Mouse (Mus musculus) CH12.LX (cell line): ENCODE data around the gene Napa. TPM values are rescaled to one million over a fixed set of nuclear protein-coding genes. Genes with fewer than 3 reads are reported as not detected.
A peak's percentile ranks its signal among the peaks of the same experiment; 100 is the strongest.

Experiments
- DNase-seq: peaks from one replicate; pipeline ENCODE4 v3.0.0-alpha.2; 2013; ENCODE audit errors: extremely low read depth
- H3K27ac ChIP-seq: 2 replicates; pipeline ENCODE4 v1.5.1; 2012; ENCODE audit warnings: low read depth, mild to moderate bottlenecking, control low read depth, moderate library complexity; ENCODE audit not compliant: insufficient read depth
- H3K27me3 ChIP-seq: replicated peaks from 2 replicates; pipeline ENCODE3; 2012; ENCODE audit warnings: inconsistent platforms
- H3K36me3 ChIP-seq, 2 experiments: replicated peaks in 1 of 2; 2 replicates each; pipeline versions ENCODE3 to v1.6.1; 2012; ENCODE audit warnings: inconsistent platforms in 1 of 2, low read length in 1 of 2, mild to moderate bottlenecking in 1 of 2, mixed read lengths in 1 of 2, moderate library complexity in 1 of 2; ENCODE audit not compliant: control insufficient read depth in 1 of 2, insufficient read depth in 1 of 2
- H3K4me1 ChIP-seq, 2 experiments: 2 replicates each; pipeline ENCODE4 v1.6.1; 2012; ENCODE audit warnings: inconsistent platforms in 1 of 2, moderate library complexity in 1 of 2; ENCODE audit not compliant: insufficient read depth in 2 of 2, control insufficient read depth in 1 of 2
- H3K4me2 ChIP-seq: 2 replicates; pipeline ENCODE4 v1.6.1; 2012; ENCODE audit warnings: low read depth, mild to moderate bottlenecking, control low read depth; ENCODE audit not compliant: poor library complexity, insufficient read depth, severe bottlenecking
- H3K4me3 ChIP-seq, 3 experiments: fragments of 150-350 bp in 1 of 3; sonication (generic) in 1 of 3; replicated peaks in 1 of 3; 2 replicates each; pipeline versions ENCODE3 to v1.5.1; 2011 to 2012; ENCODE audit warnings: low read depth in 2 of 3, low read length in 2 of 3, mild to moderate bottlenecking in 2 of 3, moderate library complexity in 2 of 3, control low read depth in 1 of 3, improper control_type of control experiment in 1 of 3, inconsistent platforms in 1 of 3, mixed read lengths in 1 of 3; ENCODE audit not compliant: poor library complexity in 1 of 3
- H3K79me2 ChIP-seq: replicated peaks from 2 replicates; pipeline ENCODE4 v1.6.1; 2012; ENCODE audit warnings: mild to moderate bottlenecking, moderate library complexity; ENCODE audit not compliant: control insufficient read depth, poor library complexity, insufficient read depth, severe bottlenecking; ENCODE audit errors: extremely low read depth
- H3K9ac ChIP-seq: 2 replicates; pipeline ENCODE4 v1.6.1; 2012; ENCODE audit warnings: low read depth, mild to moderate bottlenecking, control low read depth, moderate library complexity; ENCODE audit not compliant: insufficient read depth
- H3K9me3 ChIP-seq: replicated peaks from 2 replicates; pipeline ENCODE3; 2012; ENCODE audit warnings: low read length, inconsistent platforms, mixed read lengths
- BHLHE40 ChIP-seq: IDR thresholded peaks from 2 replicates; pipeline ENCODE4 v1.6.1; 2011; ENCODE audit warnings: mild to moderate bottlenecking, low read depth, low read length, improper control_type of control experiment
- CHD1 ChIP-seq: IDR thresholded peaks from 2 replicates; pipeline ENCODE4 v1.6.1; 2012; ENCODE audit warnings: low read depth, low read length, improper control_type of control experiment, inconsistent platforms
- CHD2 ChIP-seq: IDR thresholded peaks from 2 replicates; pipeline ENCODE4 v1.6.1; 2011; ENCODE audit warnings: low read length, improper control_type of control experiment
- CTCF ChIP-seq, 2 experiments: IDR thresholded peaks in 1 of 2; conservative IDR thresholded peaks in 1 of 2; 2 replicates each; pipeline ENCODE4 v1.5.1; 2011 to 2012; ENCODE audit warnings: low read depth in 2 of 2, low read length in 2 of 2, improper control_type of control experiment in 1 of 2, inconsistent platforms in 1 of 2, mild to moderate bottlenecking in 1 of 2, moderate library complexity in 1 of 2
- E2F4 ChIP-seq: IDR thresholded peaks from 2 replicates; pipeline ENCODE4 v1.6.1; 2011; ENCODE audit warnings: low read depth, low read length, improper control_type of control experiment; ENCODE audit not compliant: insufficient replicate concordance
- ELF1 ChIP-seq: IDR thresholded peaks from 2 replicates; pipeline ENCODE4 v1.6.1; 2014; ENCODE audit warnings: low read depth, mild to moderate bottlenecking, inconsistent platforms, low read length, improper control_type of control experiment
- EP300 ChIP-seq: IDR thresholded peaks from 2 replicates; pipeline ENCODE4 v1.6.1; 2011; ENCODE audit warnings: low read length, improper control_type of control experiment
- ETS1 ChIP-seq: conservative IDR thresholded peaks from 2 replicates; pipeline ENCODE4 v1.6.1; 2012; ENCODE audit warnings: low read depth, mild to moderate bottlenecking, inconsistent platforms, low read length, improper control_type of control experiment, moderate library complexity
- HCFC1 ChIP-seq: IDR thresholded peaks from 2 replicates; pipeline ENCODE4 v1.6.1; 2012; ENCODE audit warnings: low read depth, mild to moderate bottlenecking, inconsistent platforms, low read length, improper control_type of control experiment
- IRF4 ChIP-seq: IDR thresholded peaks from 2 replicates; pipeline ENCODE4 v1.6.1; 2014; ENCODE audit warnings: low read depth, mild to moderate bottlenecking, inconsistent platforms, low read length, improper control_type of control experiment
- JUN ChIP-seq: IDR thresholded peaks from 2 replicates; pipeline ENCODE4 v1.6.1; 2011; ENCODE audit warnings: low read depth, mild to moderate bottlenecking, low read length, improper control_type of control experiment, moderate library complexity; ENCODE audit not compliant: insufficient read depth
- JUND ChIP-seq: conservative IDR thresholded peaks from 2 replicates; pipeline ENCODE4 v1.6.1; 2011; ENCODE audit warnings: low read depth, low read length, improper control_type of control experiment
- KAT2A ChIP-seq: IDR thresholded peaks from 2 replicates; pipeline ENCODE4 v1.6.1; 2012; ENCODE audit warnings: low read length, improper control_type of control experiment, inconsistent platforms; ENCODE audit not compliant: insufficient replicate concordance
- MAFK ChIP-seq: IDR thresholded peaks from 2 replicates; pipeline ENCODE4 v1.6.1; 2011; ENCODE audit warnings: low read length, improper control_type of control experiment; ENCODE audit not compliant: insufficient replicate concordance
- MAX ChIP-seq: IDR thresholded peaks from 2 replicates; pipeline ENCODE4 v1.6.1; 2011; ENCODE audit warnings: low read length, improper control_type of control experiment
- MAZ ChIP-seq: IDR thresholded peaks from 2 replicates; pipeline ENCODE4 v1.6.1; 2012; ENCODE audit warnings: low read depth, mild to moderate bottlenecking, inconsistent platforms, low read length, improper control_type of control experiment, moderate library complexity
- MEF2A ChIP-seq: IDR thresholded peaks from 2 replicates; pipeline ENCODE4 v1.6.1; 2014; ENCODE audit warnings: low read depth, mild to moderate bottlenecking, inconsistent platforms, low read length, improper control_type of control experiment, borderline replicate concordance
- MXI1 ChIP-seq: IDR thresholded peaks from 2 replicates; pipeline ENCODE4 v1.6.1; 2011; ENCODE audit warnings: mild to moderate bottlenecking, low read depth, low read length, improper control_type of control experiment
- MYC ChIP-seq: IDR thresholded peaks from 2 replicates; pipeline ENCODE4 v1.6.1; 2011; ENCODE audit warnings: low read depth, mild to moderate bottlenecking, improper control_type of control experiment, low read length
- NELFE ChIP-seq: IDR thresholded peaks from 2 replicates; pipeline ENCODE4 v1.6.1; 2011; ENCODE audit warnings: low read depth, low read length, improper control_type of control experiment
- RAD21 ChIP-seq: IDR thresholded peaks from 2 replicates; pipeline ENCODE4 v1.6.1; 2011; ENCODE audit warnings: low read depth, mild to moderate bottlenecking, low read length, improper control_type of control experiment, moderate library complexity
- RCOR1 ChIP-seq: conservative IDR thresholded peaks from 2 replicates; pipeline ENCODE4 v1.6.1; 2012; ENCODE audit warnings: low read depth, mild to moderate bottlenecking, inconsistent platforms, low read length, improper control_type of control experiment
- SIN3A ChIP-seq: IDR thresholded peaks from 2 replicates; pipeline ENCODE4 v1.6.1; 2012; ENCODE audit warnings: low read length, improper control_type of control experiment, inconsistent platforms
- SMC3 ChIP-seq: IDR thresholded peaks from 2 replicates; pipeline ENCODE4 v1.6.1; 2011; ENCODE audit warnings: low read depth, low read length, improper control_type of control experiment
- TBP ChIP-seq: conservative IDR thresholded peaks from 2 replicates; pipeline ENCODE4 v1.6.1; 2011; ENCODE audit warnings: low read depth, low read length, improper control_type of control experiment
- TCF12 ChIP-seq: IDR thresholded peaks from 2 replicates; pipeline ENCODE4 v1.6.1; 2014; ENCODE audit warnings: low read depth, mild to moderate bottlenecking, inconsistent platforms, low read length, improper control_type of control experiment
- UBTF ChIP-seq: IDR thresholded peaks from 2 replicates; pipeline ENCODE4 v1.6.1; 2012; ENCODE audit warnings: low read depth, mild to moderate bottlenecking, inconsistent platforms, low read length, improper control_type of control experiment, moderate library complexity
- USF2 ChIP-seq: conservative IDR thresholded peaks from 2 replicates; pipeline ENCODE4 v1.6.1; 2011; ENCODE audit warnings: low read depth, low read length, improper control_type of control experiment
- ZKSCAN1 ChIP-seq: IDR thresholded peaks from 2 replicates; pipeline ENCODE4 v1.6.1; 2012; ENCODE audit warnings: low read depth, inconsistent platforms, low read length, improper control_type of control experiment, borderline replicate concordance
- ZNF384 ChIP-seq: IDR thresholded peaks from 2 replicates; pipeline ENCODE4 v1.6.1; 2012; ENCODE audit warnings: low read depth, low read length, improper control_type of control experiment, inconsistent platforms
- dilution Hi-C: fragments of 300-500 bp; cut with MboI; formaldehyde crosslinking; loops from 2 replicates; pipeline ENCODE4 v1.14.3; 2020; ENCODE audit warnings: low sequenced_read_pairs; ENCODE audit not compliant: extremely low pct_unique_long_range_greater_than_20kb, extremely low pct_ligation_motif_present
- in situ Hi-C: fragments of 300-500 bp; cut with MboI; formaldehyde crosslinking; loops from 3 replicates; pipeline ENCODE4 v1.14.3; 2019; ENCODE audit warnings: low sequenced_read_pairs, low pct_ligation_motif_present, low pct_unique_long_range_greater_than_20kb, mixed read lengths
- polyA plus RNA-seq: library from polyadenylated mRNA; unstranded; fragments of >175 nt; gene quantifications from 2 replicates; pipeline ENCODE4 v1.2.1, GENCODE M21; 2012; ENCODE audit warnings: low read depth; ENCODE audit not compliant: insufficient read length
- total RNA-seq, 2 experiments: library from RNA; depleted of rRNA; stranded (reverse); fragments of 300-350 nt in 1 of 2; fragments of >200 nt in 1 of 2; gene quantifications; 2 replicates each; pipeline ENCODE4 v1.2.3; 2012 to 2014

Gene Napa
- total and polyA plus RNA-seq, 3 experiments, result 84.8 to 112 (median 106) TPM

DNA sequence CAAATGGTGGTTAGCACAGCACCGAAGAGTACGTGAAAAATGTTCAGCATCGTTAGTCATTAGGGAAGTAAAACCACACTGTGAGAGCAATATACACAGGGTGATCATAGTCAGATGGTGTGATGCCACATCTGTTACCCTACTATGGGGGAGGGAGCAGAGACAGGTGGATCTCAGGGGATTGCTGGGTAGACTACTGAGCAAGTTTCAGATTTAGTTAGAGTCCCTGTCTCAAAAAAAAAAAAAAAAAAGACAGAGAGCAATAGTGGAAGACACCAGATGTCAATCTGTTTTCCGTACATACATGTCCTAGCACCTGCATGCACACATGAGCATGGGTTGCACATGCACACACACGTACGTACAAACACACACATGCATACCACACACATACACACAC is 42.6 kb upstream of the Napa start:
- Histone ChIP-seq H3K27me3 (no peaks in the 10 kb centered on the region), H3K9me3 (peaks cover 4% of the 10 kb centered on the region), H3K4me1 (peaks cover 15 to 53% of the 10 kb centered on the region in 2 experiments), H3K4me2 (peak overlapping the region; percentile 95), H3K9ac (0 out of 2 replicates have a peak overlapping the region, but pooled peaks have one; percentile 68), H3K4me3 (peak overlapping the region in 1 of 3 experiments; percentile 52), H3K79me2 (no peaks in the 10 kb centered on the region), H3K36me3 (no peaks in the 10 kb centered on the region), H3K27ac (peak overlapping the region; percentile 98)
- DNase-seq, result peak; percentile 98
- peak; percentile 98 for TF ChIP-seq ZNF384
- peak; percentile 90 for TF ChIP-seq MEF2A
- TF ChIP-seq NELFE, result no peak
- TF ChIP-seq MXI1, result peak; percentile 56; the same call in 1 of the 2 replicates
- peak; percentile 91 for TF ChIP-seq CHD2
- TF ChIP-seq MAFK, result peak; percentile 91
- TF ChIP-seq IRF4, result peak; percentile 97
- TF ChIP-seq KAT2A, result 0 out of 2 replicates have a peak, but pooled peaks have one; percentile 47
- TF ChIP-seq ETS1, result peak; percentile 98
- TF ChIP-seq SIN3A, result peak; percentile 96
- no peak; the same call in 1 of the 2 replicates for TF ChIP-seq TBP
- no peak for TF ChIP-seq CHD1
- TF ChIP-seq CTCF (conservative IDR thresholded peaks at IDR 0.05 in 1 of 2, IDR thresholded peaks at IDR 0.05 in 1 of 2; ENCODE audit: low read depth in 2 of 2, low read length in 2 of 2), result no peak
- no peak; the same call in 1 of the 2 replicates for TF ChIP-seq ZKSCAN1
- TF ChIP-seq MYC, result peak; percentile 93
- TF ChIP-seq JUN, result peak; percentile 77
- peak; percentile 96 for TF ChIP-seq RCOR1
- no peak for TF ChIP-seq UBTF
- peak; percentile 39; the same call in 1 of the 2 replicates for TF ChIP-seq ELF1
- TF ChIP-seq MAZ, result peak; percentile 66; the same call in 1 of the 2 replicates
- TF ChIP-seq HCFC1, result peak; percentile 15; the same call in 1 of the 2 replicates
- peak; percentile 85 for TF ChIP-seq MAX
- TF ChIP-seq RAD21, result no peak; the same call in 1 of the 2 replicates
- peak; percentile 93 for TF ChIP-seq BHLHE40
- peak; percentile 87 for TF ChIP-seq JUND
- no peak for TF ChIP-seq SMC3
- TF ChIP-seq USF2, result no peak
- TF ChIP-seq EP300, result peak; percentile 98
- peak; percentile 99 for TF ChIP-seq TCF12
- no peak for TF ChIP-seq E2F4
- in situ Hi-C loops (loop anchor here (5.0 to 25.0 kb wide), 3 partner anchors 52 to 207 kb away; partner anchors contain the start of genes C5ar1 and Inafm1), dilution Hi-C loops (no loop called here)
